Mouse (Mus musculus) CD4-positive naive resting alpha-beta T cell, adult 76 days (primary cell): Measurements from ENCODE around the gene Rbp4. TPM values are rescaled to one million over a fixed set of nuclear protein-coding genes. Genes with fewer than 3 reads are reported as not detected.

Experiments used
- total RNA-seq: library from RNA; stranded (reverse); gene quantifications from one replicate; pipeline ENCODE4 v1.2.4, GENCODE M21; 2023

Rbp4 gene
- total RNA-seq = not detected

DNA sequence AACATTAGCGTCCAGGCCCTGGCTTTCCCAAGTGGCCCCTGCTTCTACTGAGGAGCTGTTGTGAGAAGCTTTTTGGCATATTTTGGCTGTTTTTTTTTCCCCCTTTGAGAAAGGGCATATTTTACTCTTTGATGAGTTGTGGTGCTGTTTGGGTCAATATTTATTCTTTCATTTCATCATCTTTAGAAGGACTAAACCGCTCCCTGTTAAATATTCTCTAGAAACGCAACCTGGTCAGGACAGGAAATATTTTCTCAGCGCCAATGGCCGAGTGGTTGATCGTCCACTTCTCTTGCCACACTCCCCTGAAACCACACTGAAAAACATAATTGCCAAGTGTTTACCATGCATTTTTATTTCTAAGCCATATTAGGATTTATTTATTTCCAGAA lies at the start of gene Rbp4:
TSS of gene Rbp4 (minus strand) at position 63 of the 392 bp plus-strand sequence.

GRCm38 (mm10) chr19:38132481-38132880 lies 7.4 kb upstream of the Rbp4 start, which contains the start of gene Pde6c:
TSS of gene Pde6c (plus strand) at chr19:38132781.

DNA sequence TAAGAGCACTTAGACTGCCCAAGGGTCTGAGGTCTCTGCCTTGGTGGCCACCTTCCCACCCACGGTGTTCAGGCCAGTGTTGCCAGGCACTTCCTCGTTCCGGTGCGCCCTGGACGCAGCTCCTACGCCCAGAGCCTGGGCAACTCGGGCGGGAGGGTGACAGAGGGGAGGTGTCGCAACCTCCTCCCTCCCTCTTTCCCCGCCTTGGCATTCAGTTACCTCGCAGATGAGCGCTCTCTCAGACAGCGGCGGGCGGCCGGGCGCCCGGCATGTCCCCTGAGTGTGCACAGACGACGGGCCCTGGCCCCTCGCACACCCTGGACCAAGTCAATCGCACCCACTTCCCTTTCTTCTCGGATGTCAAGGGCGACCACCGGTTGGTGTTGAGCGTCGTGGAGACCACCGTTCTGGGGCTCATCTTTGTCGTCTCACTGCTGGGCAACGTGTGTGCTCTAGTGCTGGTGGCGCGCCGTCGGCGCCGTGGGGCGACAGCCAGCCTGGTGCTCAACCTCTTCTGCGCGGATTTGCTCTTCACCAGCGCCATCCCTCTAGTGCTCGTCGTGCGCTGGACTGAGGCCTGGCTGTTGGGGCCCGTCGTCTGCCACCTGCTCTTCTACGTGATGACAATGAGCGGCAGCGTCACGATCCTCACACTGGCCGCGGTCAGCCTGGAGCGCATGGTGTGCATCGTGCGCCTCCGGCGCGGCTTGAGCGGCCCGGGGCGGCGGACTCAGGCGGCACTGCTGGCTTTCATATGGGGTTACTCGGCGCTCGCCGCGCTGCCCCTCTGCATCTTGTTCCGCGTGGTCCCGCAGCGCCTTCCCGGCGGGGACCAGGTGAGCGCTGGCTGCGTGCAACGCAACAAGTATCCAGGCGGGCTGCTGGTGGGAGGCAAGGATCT lies 28.0 kb downstream of the Rbp4 start, which contains the start of gene Ffar4:
TSS of gene Ffar4 (plus strand) at position 214 of the 901 bp plus-strand sequence.

Other genes starting within 250 kb of the Rbp4 start
- gene Myof, start 81.7 kb downstream of the Rbp4 start, total RNA-seq = 7.9 TPM
- 0.62 TPM for gene Cep55, start 70.3 kb downstream of the Rbp4 start, total RNA-seq
- gene Ffar4, start 28.2 kb downstream of the Rbp4 start, total RNA-seq = not detected
- gene Pde6c, start 7.5 kb upstream of the Rbp4 start, total RNA-seq = 0.21 TPM
- 18.3 TPM for gene Fra10ac1, start 98.9 kb upstream of the Rbp4 start, total RNA-seq
- gene Lgi1, start 139.3 kb upstream of the Rbp4 start, total RNA-seq = not detected